Mouse (Mus musculus): ENCODE measurements around the gene Pla2g7. TPM values are rescaled to one million over a fixed set of nuclear protein-coding genes. Genes with fewer than 3 reads are reported as not detected.

The Pla2g7 gene
- polyA plus RNA-seq, 1 experiment from 2014 or later, result 17.5 TPM

DNA sequence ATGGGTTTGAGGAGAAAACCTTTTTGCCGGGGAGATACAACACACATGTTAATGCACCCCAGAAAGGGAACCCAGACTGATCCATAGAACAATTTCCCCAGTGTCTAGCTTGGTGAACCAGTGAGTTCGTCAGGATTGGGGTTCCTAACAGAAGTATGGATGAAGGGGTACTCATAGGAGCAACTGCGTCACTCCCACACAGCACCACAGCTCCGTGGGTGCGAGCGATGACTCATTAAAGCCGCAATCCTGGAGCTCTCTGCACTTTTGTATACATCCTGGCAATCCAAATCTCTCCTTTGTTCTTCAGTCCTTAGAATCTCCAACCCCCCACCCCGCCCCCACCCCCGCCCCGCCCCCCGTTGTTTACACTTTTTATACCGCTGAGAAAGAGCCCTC lies 306 bp upstream of the Pla2g7 start:
- no peak overlapping the region for H3K27ac ChIP-seq (replicated peaks; ENCODE audit: low read depth, low read length)
- no peaks in the 10 kb centered on the region for H3K4me1 ChIP-seq (ENCODE audit: control insufficient read depth, insufficient read depth, low read length)
- peak overlapping the region; percentile 93 for H3K4me2 ChIP-seq (ENCODE audit: low read depth, low read length)
- 0 out of 2 replicates have a peak, but pooled peaks cover 1% of the 10 kb centered on the region for H3K9me3 ChIP-seq (ENCODE audit: control insufficient read depth, low read length)
- ATAC-seq (ENCODE audit: low read depth), result peak; percentile 65; the same call in 1 of the 2 replicates
- 15% methylated on average over 12 of the region's 12 CpGs for WGBS
- no peaks in the 10 kb centered on the region for H3K36me3 ChIP-seq (ENCODE audit: control insufficient read depth, insufficient read depth, low read length)
- peak; percentile 30 for DNase-seq (ENCODE audit: low spot score)
- peak overlapping the region; percentile 50 for H3K4me3 ChIP-seq (ENCODE audit: low read depth, low read length)
- no peaks in the 10 kb centered on the region for H3K27me3 ChIP-seq (replicated peaks; ENCODE audit: control insufficient read depth, insufficient read depth, low read length)
- H3K9ac ChIP-seq (ENCODE audit: low read depth, low read length), result peak overlapping the region; percentile 53

DNA sequence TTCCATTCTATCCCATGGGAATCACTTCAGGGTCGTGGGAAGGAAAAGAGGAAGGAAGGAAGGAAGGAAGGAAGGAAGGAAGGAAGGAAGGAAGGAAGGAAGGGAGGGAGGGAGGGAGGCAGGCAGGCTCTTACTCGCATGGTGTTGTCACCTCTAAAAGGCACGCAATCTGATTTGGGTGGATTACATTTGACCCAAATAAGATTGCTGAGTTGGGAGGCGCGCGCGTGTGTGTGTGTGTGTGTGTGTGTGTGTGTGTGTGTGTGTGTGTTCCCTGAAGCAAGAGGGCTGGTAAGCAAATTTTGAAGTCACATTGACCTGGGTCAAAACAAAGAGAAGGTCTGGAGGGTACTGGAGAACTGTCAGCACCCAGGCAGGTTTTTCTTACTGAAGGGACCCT lies 1.4 kb downstream of the Pla2g7 start:
- Histone ChIP-seq H3K4me2 (ENCODE audit: low read depth, low read length) (no peak overlapping the region), H3K27ac (replicated peaks; ENCODE audit: low read depth, low read length) (no peak overlapping the region), H3K36me3 (ENCODE audit: control insufficient read depth, insufficient read depth, low read length) (no peaks in the 10 kb centered on the region), H3K4me1 (ENCODE audit: control insufficient read depth, insufficient read depth, low read length) (no peaks in the 10 kb centered on the region), H3K27me3 (replicated peaks; ENCODE audit: control insufficient read depth, insufficient read depth, low read length) (no peaks in the 10 kb centered on the region), H3K9ac (ENCODE audit: low read depth, low read length) (no peak overlapping the region), H3K4me3 (ENCODE audit: low read depth, low read length) (no peak overlapping the region), H3K9me3 (ENCODE audit: control insufficient read depth, low read length) (no peaks in the 10 kb centered on the region)
- 60% methylated on average over 7 of the region's 7 CpGs for WGBS
- no peak for DNase-seq (ENCODE audit: low spot score)
- ATAC-seq (ENCODE audit: low read depth), result no peak

DNA sequence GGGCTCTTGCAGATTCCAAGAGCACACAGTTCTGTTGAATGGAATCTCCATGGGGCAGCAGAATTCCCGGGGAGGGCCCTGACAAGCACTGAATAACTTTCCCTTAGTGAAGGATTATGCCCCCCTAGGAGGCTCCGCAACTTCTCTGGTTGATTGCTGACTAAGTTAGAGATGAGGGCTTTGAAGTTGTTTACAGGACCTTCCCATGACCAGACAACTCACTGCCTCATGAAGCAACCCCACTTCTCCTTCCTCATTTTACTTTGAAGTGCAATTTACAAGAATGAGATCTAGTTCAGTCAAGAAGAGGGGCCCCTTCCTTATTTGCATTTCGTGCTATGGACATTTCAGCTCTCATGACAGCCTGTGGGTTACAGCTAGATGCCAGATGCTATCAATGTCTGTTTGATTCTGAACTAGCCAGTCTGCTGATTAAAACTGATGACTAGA lies 5.8 kb downstream of the Pla2g7 start:
- Histone ChIP-seq H3K9me3 (ENCODE audit: control insufficient read depth, low read length) (no peaks in the 10 kb centered on the region), H3K4me2 (ENCODE audit: low read depth, low read length) (no peak overlapping the region), H3K27ac (replicated peaks; ENCODE audit: low read depth, low read length) (no peak overlapping the region), H3K9ac (ENCODE audit: low read depth, low read length) (no peak overlapping the region), H3K27me3 (replicated peaks; ENCODE audit: control insufficient read depth, insufficient read depth, low read length) (no peaks in the 10 kb centered on the region), H3K36me3 (ENCODE audit: control insufficient read depth, insufficient read depth, low read length) (no peaks in the 10 kb centered on the region), H3K4me3 (ENCODE audit: low read depth, low read length) (no peak overlapping the region), H3K4me1 (ENCODE audit: control insufficient read depth, insufficient read depth, low read length) (no peaks in the 10 kb centered on the region)
- ATAC-seq (ENCODE audit: low read depth) (no peak), DNase-seq (ENCODE audit: low spot score) (no peak)
- WGBS, result 29% methylated on average over 3 of the region's 3 CpGs

DNA sequence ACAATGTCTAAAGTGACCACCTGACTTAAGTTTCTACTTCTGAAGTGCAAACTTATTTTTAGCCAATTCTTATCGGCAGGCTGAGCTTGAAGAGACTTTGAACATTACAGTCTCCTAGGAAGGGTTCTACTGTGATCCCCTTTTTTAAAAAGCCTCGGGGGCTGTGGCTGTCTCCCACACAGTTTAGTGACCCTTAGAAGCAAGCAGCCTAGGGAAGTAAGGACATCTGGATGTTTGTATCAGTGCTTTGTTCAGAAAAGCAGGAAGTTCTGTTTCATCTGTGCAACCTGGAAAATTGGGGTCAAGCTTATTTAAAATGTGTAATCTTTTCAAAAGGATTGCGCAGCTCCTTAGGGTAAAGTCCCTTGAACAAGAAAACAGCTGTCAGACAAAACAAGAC lies 12.6 kb downstream of the Pla2g7 start:
- peak overlapping the region; percentile 56; the same call in 1 of the 2 replicates for H3K27ac ChIP-seq (replicated peaks; ENCODE audit: low read depth, low read length)
- DNase-seq (ENCODE audit: low spot score), result peak; percentile 29

DNA sequence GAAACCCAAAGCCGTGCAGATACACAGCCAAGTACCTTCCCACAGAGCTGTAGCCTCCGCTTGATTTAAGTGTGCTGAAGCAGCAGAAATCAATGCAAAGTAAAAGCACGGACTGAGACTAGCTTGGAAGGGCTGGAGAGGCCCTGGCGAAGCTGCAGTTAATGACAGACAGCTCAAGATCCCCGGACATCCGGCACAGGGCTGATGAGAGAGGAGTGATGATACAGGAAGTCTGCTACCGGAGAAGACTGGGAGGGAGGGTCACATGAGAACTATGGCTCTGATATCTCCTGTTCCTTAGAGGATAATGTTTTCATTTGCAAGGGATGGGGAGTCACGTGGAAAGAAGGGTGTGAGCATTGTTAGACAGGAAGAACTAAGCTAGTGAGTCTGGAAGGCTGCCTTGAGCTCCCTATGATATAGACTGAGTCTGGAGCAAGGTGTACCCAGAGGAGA lies 13.1 kb downstream of the Pla2g7 start:
- peak; percentile 83 for ATAC-seq (ENCODE audit: low read depth)
- Histone ChIP-seq H3K4me1 (ENCODE audit: control insufficient read depth, insufficient read depth, low read length) (peaks cover 16% of the 10 kb centered on the region), H3K27ac (replicated peaks; ENCODE audit: low read depth, low read length) (peak overlapping the region; percentile 56), H3K4me2 (ENCODE audit: low read depth, low read length) (peak overlapping the region; percentile 31), H3K9me3 (ENCODE audit: control insufficient read depth, low read length) (no peaks in the 10 kb centered on the region), H3K4me3 (ENCODE audit: low read depth, low read length) (peak overlapping the region; percentile 1; the same call in 1 of the 2 replicates), H3K36me3 (ENCODE audit: control insufficient read depth, insufficient read depth, low read length) (no peaks in the 10 kb centered on the region), H3K27me3 (replicated peaks; ENCODE audit: control insufficient read depth, insufficient read depth, low read length) (no peaks in the 10 kb centered on the region), H3K9ac (ENCODE audit: low read depth, low read length) (peak overlapping the region; percentile 48; the same call in 1 of the 2 replicates)
- WGBS, result 10% methylated on average over 8 of the region's 8 CpGs
- DNase-seq (ENCODE audit: low spot score), result peak; percentile 74

More for the DNA sequence above, 12.6 kb downstream of the Pla2g7 start:
- Histone ChIP-seq H3K4me3 (ENCODE audit: low read depth, low read length) (no peak overlapping the region), H3K36me3 (ENCODE audit: control insufficient read depth, insufficient read depth, low read length) (no peaks in the 10 kb centered on the region), H3K9me3 (ENCODE audit: control insufficient read depth, low read length) (no peaks in the 10 kb centered on the region), H3K27me3 (replicated peaks; ENCODE audit: control insufficient read depth, insufficient read depth, low read length) (no peaks in the 10 kb centered on the region), H3K4me1 (ENCODE audit: control insufficient read depth, insufficient read depth, low read length) (peaks cover 16% of the 10 kb centered on the region), H3K4me2 (ENCODE audit: low read depth, low read length) (peak overlapping the region; percentile 31), H3K9ac (ENCODE audit: low read depth, low read length) (peak overlapping the region; percentile 48; the same call in 1 of the 2 replicates)
- 4% methylated on average over 3 of the region's 3 CpGs for WGBS
- peak; percentile 12; the same call in 1 of the 2 replicates for ATAC-seq (ENCODE audit: low read depth)

DNA sequence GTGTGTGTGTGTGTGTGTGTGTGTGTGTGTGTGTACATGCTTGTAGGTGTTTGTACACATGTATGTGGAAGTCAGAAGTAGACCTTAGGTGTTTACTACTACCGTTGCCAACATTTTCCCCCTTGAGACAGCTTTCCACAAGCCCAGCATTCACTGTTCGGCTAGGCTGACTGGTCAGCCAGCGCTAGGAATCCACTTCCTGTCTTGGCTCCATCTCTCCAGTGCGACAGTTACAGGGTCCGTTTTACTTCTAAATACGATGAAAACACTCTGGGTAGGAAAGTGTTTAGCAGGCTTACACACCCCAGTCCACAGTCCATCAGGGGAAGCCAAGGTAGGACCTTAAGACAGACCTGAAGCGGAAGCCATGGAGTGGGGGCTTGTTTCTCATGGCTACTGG lies 16.9 kb downstream of the Pla2g7 start:
- 59% methylated on average over 7 of the region's 7 CpGs for WGBS
- DNase-seq (ENCODE audit: low spot score) (peak; percentile 22), ATAC-seq (ENCODE audit: low read depth) (no peak)
- no peak overlapping the region for H3K9ac ChIP-seq (ENCODE audit: low read depth, low read length)
- H3K4me3 ChIP-seq (ENCODE audit: low read depth, low read length), result no peak overlapping the region
- H3K27ac ChIP-seq (replicated peaks; ENCODE audit: low read depth, low read length), result no peak overlapping the region
- H3K36me3 ChIP-seq (ENCODE audit: control insufficient read depth, insufficient read depth, low read length), result no peaks in the 10 kb centered on the region
- no peaks in the 10 kb centered on the region for H3K9me3 ChIP-seq (ENCODE audit: control insufficient read depth, low read length)
- H3K4me2 ChIP-seq (ENCODE audit: low read depth, low read length), result no peak overlapping the region
- no peaks in the 10 kb centered on the region for H3K27me3 ChIP-seq (replicated peaks; ENCODE audit: control insufficient read depth, insufficient read depth, low read length)
- H3K4me1 ChIP-seq (ENCODE audit: control insufficient read depth, insufficient read depth, low read length), result peaks cover 16% of the 10 kb centered on the region

DNA sequence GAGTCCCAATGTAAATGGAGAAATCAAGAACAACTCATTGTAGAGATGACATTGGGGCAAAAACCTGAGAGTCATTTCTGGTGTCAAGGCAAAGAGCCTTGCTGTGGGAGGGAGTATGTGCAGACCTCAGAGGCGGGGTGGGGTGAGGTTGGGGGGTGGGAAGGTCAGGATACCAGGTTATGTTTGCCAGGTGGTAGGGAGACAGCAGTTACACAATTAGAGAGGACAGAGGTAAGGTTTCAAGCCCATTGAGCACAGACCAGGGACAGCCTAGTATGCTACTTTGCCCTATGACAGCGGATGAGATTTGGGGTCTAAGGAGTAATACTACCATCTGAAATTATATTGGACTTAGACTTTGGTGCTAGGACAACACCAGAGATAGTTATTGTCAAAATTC lies 19.4 kb downstream of the Pla2g7 start:
- H3K27ac ChIP-seq (replicated peaks; ENCODE audit: low read depth, low read length), result no peak overlapping the region
- no peaks in the 10 kb centered on the region for H3K4me1 ChIP-seq (ENCODE audit: control insufficient read depth, insufficient read depth, low read length)
- H3K4me2 ChIP-seq (ENCODE audit: low read depth, low read length), result no peak overlapping the region
- no peaks in the 10 kb centered on the region for H3K9me3 ChIP-seq (ENCODE audit: control insufficient read depth, low read length)
- no peak overlapping the region for H3K9ac ChIP-seq (ENCODE audit: low read depth, low read length)
- H3K27me3 ChIP-seq (replicated peaks; ENCODE audit: control insufficient read depth, insufficient read depth, low read length), result no peaks in the 10 kb centered on the region
- 90% methylated on average over 2 of the region's 2 CpGs for WGBS
- no peaks in the 10 kb centered on the region for H3K36me3 ChIP-seq (ENCODE audit: control insufficient read depth, insufficient read depth, low read length)
- DNase-seq (ENCODE audit: low spot score), result no peak
- no peak overlapping the region for H3K4me3 ChIP-seq (ENCODE audit: low read depth, low read length)
- ATAC-seq (ENCODE audit: low read depth), result no peak

DNA sequence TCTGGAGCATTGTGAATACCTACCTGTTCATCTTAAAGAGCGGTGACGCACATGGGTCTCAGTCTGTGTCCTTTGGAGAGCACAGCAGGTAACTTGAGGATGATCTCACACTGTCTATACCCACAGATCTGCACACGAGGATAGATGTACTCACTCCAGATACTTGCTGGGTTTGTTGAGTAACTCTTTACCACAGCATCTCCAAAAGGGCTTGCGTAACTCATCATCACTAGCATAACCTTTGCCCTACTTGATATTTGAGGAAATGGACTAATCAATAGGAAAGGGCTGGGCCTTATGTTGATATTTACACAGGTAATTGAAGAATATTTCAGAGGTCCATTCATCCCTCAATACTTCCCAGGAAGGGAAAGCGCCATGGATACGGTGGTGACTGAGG lies 21.9 kb downstream of the Pla2g7 start:
- Histone ChIP-seq H3K4me1 (ENCODE audit: control insufficient read depth, insufficient read depth, low read length) (no peaks in the 10 kb centered on the region), H3K4me3 (ENCODE audit: low read depth, low read length) (no peak overlapping the region), H3K27me3 (replicated peaks; ENCODE audit: control insufficient read depth, insufficient read depth, low read length) (no peaks in the 10 kb centered on the region), H3K27ac (replicated peaks; ENCODE audit: low read depth, low read length) (no peak overlapping the region), H3K9me3 (ENCODE audit: control insufficient read depth, low read length) (no peaks in the 10 kb centered on the region), H3K4me2 (ENCODE audit: low read depth, low read length) (no peak overlapping the region), H3K36me3 (ENCODE audit: control insufficient read depth, insufficient read depth, low read length) (no peaks in the 10 kb centered on the region), H3K9ac (ENCODE audit: low read depth, low read length) (no peak overlapping the region)
- ATAC-seq (ENCODE audit: low read depth), result no peak
- 91% methylated on average over 6 of the region's 6 CpGs for WGBS
- DNase-seq (ENCODE audit: low spot score), result no peak

DNA sequence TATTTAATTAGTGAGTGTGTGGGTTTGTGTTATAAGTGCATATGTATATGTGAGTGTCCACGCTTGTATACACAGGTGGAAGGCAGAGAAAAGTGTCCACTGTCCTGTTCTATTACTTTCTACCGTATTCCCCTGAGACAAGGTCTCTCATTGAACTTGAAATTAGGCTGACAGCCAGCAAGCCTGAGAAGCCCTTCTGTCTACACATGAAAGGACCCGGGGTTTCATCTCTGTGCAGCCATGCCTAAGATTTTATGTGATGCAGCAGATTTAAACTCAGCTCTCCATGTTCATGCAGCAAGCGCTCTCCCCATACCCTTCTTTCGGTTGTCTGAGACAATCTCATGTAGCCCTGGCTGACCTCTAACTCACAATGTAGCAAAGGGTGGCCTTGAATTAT lies 22.6 kb downstream of the Pla2g7 start:
- Histone ChIP-seq H3K4me3 (ENCODE audit: low read depth, low read length) (no peak overlapping the region), H3K27ac (replicated peaks; ENCODE audit: low read depth, low read length) (no peak overlapping the region), H3K4me1 (ENCODE audit: control insufficient read depth, insufficient read depth, low read length) (no peaks in the 10 kb centered on the region), H3K9ac (ENCODE audit: low read depth, low read length) (no peak overlapping the region), H3K36me3 (ENCODE audit: control insufficient read depth, insufficient read depth, low read length) (no peaks in the 10 kb centered on the region), H3K9me3 (ENCODE audit: control insufficient read depth, low read length) (no peaks in the 10 kb centered on the region), H3K27me3 (replicated peaks; ENCODE audit: control insufficient read depth, insufficient read depth, low read length) (no peaks in the 10 kb centered on the region), H3K4me2 (ENCODE audit: low read depth, low read length) (no peak overlapping the region)
- ATAC-seq (ENCODE audit: low read depth) (no peak), DNase-seq (ENCODE audit: low spot score) (no peak)
- WGBS, result 88% methylated on average over 5 of the region's 5 CpGs

Data from embryonic facial prominence, embryonic 14.5 days (tissue).